Mouse (Mus musculus): ENCODE measurements around the gene Tbc1d30. TPM values are rescaled to one million over a fixed set of nuclear protein-coding genes. Genes with fewer than 3 reads are reported as not detected.

The Tbc1d30 gene
- total RNA-seq, 4 experiments from 2014 or later, result 0.19 to 0.53 (median 0.32) TPM

DNA sequence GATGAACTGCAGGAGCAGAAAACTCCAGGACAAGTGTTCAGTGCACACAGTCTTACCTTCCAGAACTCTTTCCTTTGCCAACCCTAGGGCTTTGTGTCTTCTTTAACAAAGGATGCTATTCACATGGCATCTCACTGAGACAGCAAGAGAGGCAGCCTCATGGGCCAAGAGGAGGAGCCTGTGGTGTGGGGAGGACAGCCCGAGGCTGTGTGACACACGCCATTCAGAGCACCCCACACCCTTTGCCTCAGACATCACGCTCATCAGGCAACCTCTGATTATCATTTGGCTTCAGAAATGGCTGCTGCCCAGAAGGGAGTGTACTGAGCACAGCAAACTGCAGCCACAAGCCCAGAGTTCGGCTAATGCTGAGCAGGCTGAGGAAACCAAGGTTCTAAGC lies 36.9 kb downstream of the Tbc1d30 start:
- DNase-seq (ENCODE audit: low spot score in 2 of 2), result no peak

DNA sequence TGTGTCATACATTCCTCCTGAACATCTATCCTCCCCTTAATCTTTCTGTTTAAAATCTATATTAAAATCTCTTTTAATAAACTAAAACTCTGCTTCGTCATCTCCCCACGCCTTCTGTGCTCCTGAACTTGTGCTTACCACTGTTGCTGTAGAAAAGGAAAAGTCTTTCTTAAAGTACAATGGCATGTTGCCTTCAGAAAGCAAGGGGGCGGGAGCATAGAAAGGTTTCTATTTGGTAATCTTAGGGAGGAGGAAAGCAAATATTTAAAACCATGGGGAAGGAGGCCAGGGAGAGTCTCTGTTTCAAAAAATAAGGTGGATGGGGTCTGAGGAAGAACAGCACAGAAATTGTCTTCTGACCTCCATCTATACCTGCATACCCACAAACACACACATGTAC lies 38.0 kb downstream of the Tbc1d30 start:
- no peak for DNase-seq (ENCODE audit: low spot score in 2 of 2)

DNA sequence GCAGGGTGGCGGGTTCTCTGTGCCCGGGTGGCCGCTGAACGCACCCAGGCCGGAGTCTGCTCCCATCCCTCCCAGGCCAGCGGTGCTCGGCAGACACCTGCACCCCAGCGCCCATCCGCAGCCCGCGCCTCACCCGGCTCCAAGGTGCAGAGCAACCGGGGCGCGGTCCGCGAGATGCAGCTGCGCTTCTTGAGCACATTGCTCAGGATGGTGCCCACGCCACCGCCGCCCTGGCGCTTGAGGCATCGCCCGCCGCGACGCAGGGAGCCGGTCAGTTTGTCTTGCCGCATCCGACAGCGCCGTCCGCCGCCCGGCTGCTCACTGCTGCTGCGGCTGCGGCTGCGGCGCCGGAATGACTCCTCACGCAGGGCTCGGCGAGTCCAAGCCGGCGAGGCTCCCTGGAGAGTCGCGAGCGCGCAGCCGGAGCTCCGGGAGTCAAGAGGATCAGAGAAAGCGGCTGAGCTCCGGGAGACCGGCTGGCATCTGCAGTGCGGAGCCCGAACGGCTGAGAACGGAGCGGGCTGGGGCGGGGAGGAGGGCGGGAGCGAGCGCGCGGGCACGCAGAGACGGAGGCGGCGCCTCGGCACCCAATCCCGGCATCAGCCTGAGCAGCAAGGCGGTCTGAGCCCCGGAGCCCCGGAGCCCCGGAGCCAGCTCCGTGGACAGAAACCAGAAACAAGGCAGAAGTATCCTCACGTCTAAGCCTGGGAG lies 40.4 kb downstream of the Tbc1d30 start:
- DNase-seq (ENCODE audit: low spot score in 2 of 2), result peak in 1 of 2 experiments; percentile 7

DNA sequence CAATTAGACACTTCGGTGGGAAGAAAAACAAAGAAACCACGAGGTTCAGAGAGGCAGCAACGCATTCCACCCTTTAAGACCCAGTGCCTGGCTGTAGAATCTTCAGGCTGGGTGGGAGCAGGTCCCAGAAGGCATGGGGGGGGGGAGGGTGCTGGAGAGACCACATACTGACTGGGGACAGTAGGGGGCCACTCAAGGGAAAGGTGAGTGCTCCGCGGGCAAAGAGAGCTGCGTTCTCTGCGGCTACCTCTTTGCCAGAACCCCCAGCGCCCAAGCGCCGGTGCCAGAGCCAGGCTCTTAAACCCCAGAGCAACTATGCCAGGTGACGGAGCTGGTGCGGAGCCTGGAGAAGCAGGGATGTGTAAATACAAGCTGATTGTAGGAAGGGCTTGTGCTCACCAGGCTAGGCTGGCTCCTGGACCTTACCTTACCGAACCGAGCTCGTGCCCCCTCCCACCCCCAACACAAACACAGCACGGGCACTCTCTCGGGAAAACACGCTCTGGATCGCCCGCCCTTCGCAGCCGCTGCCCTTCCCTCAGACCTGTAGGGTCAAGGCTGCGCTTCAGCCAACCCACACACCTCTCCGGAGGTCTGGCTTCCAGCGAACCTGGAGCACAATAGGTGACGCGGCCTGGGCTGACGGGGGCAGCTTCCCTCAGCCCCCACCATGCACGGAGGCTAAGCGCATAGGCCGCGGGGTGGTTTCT lies 41.1 kb downstream of the Tbc1d30 start:
- DNase-seq (ENCODE audit: low spot score in 2 of 2), result no peak

DNA sequence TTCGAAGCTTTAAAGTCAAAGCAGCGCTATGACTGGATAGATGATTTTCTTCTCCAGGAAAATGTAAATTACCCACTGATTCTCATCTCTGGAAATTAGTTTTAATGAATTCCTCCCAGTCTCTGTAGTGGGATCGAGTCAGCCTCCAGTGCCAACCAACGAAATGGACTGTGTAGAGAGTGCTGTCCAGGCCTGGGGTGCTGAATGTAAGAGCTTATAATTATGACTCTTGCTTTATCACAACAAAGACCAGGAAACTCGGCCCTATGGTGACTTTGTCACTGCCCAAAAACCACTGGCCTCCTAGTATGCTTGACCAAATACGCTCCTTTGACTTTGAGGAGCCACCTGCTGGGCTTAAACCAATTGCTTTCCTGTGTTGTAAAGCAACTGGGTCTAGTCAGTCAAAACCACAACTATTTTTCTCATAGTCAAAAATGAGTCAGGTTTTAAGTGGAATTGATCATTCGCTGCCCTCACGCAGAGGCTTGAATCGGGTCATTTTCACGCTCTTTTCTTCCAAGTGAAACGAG lies 41.9 kb downstream of the Tbc1d30 start:
- DNase-seq (ENCODE audit: low spot score in 2 of 2), result no peak

DNA sequence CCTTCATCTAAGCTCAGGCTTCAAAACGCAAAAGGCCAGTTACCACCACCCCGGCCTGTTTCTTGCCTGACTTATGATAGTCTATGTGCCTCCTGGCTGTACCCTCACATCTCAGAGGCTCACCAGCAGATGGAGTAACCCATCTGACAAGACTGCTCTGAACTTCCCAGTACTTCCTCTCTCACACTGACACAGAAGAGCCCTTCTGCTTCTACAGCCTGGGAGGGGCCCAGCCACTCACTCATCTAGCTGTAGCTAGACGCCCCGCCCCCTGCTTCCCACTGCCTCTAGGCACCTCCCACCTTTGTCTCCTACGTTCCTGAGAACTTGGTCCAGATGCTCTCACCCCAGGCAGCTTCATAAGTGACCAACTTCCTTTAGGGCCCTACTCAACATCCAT lies 45.6 kb downstream of the Tbc1d30 start:
- DNase-seq (ENCODE audit: low spot score in 2 of 2), result no peak

DNA sequence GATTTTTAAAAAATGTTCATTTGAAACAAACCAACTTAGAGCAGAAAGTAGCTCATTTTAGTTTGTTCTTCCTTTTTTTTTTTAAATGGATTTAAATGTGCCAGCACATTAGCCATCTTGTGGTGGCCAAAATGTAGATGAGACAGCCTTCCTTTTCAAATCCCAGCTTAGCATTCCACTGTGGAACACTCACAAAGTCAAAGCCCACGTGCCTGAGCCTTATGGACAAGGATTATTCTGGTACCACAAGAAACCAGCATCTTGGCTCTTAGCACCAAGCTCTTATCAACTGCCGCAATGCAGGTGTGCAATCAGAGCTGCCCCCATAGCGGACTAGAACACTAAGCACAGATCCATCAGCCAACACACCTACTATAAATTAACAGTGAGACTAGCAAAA lies 47.5 kb downstream of the Tbc1d30 start:
- no peak for DNase-seq (ENCODE audit: low spot score in 2 of 2)

DNA sequence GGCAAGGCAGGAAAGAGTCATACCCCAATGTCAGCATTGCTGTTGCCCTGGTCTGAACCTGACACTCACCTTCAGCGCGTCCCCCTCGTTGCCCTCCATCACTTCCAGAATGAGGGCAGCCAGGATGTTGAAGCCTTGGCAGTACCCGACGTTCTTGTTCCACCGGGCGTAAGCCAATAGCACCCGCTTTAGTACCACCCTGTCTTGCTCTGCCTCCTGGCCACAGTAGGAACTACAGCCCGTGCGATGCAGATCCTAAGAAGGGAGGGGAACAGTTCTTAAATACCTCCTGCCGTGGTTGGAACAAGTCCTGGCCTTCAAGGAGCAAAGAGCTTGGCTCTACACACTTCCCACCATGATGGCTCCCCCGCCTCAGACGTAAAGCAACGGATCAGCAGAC lies 49.2 kb downstream of the Tbc1d30 start:
- no peak for DNase-seq (ENCODE audit: low spot score in 2 of 2)

DNA sequence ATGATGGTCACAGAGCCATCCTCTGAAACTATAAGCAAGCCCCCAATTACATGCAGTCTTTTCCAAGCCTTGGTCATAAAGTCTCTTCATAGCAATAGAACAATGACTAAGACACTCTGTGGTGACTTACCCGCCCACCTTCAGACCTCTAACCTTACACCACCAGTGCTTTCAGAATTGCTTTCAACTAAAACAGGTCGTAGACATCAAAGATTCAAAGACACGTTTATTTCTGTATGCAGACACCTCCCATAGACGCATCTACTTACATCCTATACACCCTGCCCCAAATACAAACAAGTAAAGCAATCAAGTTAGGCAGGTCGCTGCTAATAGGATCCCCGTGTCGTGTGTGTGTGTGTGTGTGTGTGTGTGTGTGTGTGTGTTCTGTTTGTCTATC lies 50.4 kb downstream of the Tbc1d30 start:
- DNase-seq (ENCODE audit: low spot score in 2 of 2), result no peak

DNA sequence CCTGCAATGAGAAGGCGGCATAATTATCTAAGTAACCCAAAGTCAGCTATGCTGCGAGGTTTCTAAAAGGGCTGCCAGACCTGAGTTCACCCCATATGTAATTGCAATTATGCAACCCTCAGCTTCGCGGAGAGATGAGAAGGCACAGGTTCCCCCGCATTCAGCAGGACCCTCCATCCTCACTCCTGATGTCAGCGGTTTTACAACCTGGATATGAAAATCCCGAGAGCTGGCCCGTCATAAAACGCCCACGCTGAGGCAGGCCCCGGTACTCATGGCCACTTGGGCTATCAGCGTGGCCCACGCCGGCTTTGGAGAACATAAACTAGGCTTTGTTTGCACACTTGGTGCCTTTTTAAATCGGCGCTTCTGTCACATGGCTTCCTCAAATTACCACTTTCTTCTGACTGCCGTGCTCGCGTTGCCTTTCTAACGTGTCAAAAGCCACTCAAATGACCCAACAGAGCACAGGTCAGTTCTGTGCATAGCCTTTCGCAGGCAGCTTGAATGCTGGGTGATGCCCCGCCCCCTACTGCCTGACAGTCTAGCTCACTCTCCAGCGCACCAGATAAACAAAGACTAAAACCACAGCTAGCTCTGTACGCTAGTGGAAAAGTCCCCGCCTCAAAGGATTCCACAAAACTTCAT lies 53.9 kb downstream of the Tbc1d30 start:
- DNase-seq (ENCODE audit: low spot score in 2 of 2), result no peak

DNA sequence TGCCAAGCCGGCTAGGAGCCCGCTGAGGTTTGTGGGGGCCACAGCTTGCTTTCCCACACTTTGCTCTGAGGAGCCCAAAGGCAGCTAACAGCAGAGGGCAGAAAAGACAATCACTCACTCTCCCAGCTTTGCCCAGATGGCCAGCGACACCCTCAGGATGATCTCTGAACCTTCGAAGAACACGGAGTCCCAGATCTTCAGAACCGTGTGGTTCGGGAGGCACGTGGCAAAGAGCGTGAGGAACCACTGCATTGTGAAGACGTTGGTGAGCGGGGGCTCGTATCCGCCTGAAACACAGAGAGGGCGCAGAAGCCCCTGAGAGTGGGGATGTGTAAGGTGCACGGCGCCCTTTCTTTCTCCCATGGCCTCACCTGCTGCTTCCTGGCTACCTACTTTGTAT lies 56.6 kb downstream of the Tbc1d30 start:
- no peak for DNase-seq (ENCODE audit: low spot score in 2 of 2)

DNA sequence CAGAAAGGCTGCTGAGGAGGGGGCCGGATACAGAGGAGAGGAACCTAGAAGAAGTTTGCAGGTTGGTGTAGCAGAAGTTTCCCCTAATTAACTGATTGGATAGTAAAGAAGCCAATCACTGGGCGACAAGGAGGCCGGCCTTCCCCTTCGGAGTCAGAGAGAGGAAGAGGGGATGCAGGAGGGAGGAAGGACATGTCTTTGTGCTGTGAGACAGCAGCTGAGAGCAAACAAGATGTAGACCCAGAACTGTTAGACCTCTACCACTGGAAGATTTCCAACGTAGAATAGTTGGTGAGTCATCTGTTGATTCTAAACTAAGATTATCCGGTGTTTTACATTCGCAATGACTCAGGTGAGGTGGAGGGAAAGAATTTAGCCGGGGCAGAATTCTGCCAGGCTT lies 57.2 kb downstream of the Tbc1d30 start:
- no peak for DNase-seq (ENCODE audit: low spot score in 2 of 2)

DNA sequence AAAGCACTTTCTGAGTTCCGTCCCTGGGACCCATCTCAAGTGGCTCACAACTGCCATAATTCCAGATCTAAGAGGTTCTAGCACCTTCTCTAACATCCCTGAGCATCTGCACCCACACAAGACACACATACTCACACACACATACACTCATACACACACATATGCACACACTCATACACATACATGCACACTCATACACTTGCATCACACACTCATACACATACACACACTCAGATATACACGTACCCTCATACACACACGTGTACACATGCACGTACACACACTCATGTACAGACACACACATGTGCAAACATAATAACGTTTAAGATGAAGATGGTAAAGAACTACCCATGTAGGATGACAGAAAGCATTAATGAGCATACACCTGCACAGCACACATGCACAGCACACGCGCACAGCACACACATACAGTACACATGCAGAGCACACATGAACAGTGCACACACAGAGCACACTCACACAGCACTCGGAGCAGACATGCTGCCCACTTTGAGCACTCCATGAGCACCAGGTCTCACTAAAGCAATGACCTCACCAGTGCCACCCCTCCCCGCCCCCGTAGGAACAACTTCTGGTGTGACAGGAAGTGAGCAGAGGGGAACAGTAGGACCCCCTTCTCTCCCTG lies 59.7 kb downstream of the Tbc1d30 start:
- no peak for DNase-seq (ENCODE audit: low spot score in 2 of 2)

DNA sequence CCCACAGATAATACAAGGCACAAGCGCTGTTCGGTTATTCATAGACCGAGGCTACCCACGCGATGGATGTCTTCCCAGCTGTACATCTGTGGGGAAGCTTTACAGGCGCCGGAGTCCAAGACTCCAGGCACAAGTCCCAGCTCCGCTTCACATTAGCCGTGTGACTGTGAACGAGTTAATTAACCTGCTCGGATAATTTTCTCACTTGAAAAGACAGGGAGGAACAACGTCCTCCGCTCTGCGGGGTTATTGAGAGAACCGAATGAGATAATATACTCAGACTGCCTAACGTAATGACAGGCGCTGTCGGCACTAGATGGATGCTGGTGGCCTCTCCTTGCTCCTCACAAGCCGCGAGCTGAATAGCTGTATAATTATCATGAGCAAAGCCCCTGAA lies 60.4 kb downstream of the Tbc1d30 start:
- no peak for DNase-seq (ENCODE audit: low spot score in 2 of 2)

DNA sequence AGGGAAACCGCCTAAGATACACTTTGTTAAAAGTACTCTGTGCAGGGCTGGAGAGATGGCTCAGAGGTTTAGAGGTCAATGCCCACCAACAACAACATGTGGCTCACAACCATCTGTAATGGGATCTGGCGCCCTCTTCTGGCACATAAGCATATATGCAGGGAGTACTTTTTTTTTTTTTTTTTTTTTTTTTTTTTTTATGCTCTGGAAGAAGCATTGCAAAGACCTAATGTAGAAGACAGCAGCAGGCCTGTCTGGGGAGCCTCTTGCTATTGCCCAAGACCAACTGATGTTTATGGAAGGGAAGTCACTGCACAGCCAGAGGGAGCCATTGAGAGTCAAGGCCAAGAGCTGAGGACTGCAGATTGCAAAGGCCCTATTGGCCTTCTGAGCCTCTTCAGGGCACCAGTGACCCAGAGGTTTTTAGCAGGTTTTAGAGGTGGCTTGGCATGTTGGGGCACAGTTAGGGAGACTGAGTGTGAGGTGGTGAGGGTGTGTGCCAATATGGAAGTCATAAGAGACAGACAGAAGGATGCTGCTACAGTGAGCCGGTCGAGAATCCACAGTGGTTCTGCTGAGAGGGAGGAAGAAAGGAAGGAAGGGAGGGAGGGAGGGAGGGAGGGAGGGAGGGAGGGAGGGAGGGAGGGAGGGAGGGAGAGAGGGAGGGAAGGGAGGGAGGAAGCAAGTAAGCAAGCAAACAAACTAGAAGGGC lies 61.0 kb downstream of the Tbc1d30 start:
- no peak for DNase-seq (ENCODE audit: low spot score in 2 of 2)

DNA sequence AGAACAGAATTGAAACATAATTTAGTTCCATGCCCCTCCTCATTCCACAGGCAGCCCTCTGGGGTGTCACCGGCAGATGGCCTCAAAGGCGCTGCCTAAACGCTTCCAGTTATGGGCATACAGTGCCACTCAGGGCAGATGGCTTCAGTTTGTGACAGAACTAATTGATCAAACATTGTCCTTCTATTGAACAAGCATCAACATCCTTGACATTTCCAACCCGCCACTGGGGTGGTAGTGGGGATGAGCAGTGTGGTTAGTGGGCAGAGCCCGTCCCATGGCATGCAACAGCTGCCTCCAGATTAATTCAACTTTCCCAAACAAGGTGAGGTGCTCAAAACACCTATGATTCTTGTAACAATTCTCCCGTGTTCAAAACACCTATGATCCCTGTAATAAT lies 68.2 kb downstream of the Tbc1d30 start:
- DNase-seq (ENCODE audit: low spot score in 2 of 2), result no peak

DNA sequence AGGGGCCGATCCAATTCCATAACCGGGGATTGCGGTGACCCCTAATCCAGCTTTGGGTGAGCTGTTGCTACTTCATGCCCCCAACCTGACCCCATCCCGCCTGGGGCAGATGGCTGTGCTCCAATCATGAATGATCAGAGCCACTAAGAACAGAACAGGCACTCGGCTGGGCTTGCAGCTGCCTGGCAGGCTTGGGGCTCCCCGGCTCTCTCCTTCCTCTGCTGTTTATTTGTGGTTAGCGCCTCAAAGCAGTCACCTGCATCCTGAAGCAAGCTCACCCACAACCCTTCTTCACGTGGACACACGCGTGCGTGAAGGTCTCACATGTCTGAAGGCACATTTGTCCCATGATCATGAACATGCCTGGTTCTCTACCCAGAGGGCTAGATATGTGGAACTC lies 68.6 kb downstream of the Tbc1d30 start:
- DNase-seq (ENCODE audit: low spot score in 2 of 2), result no peak

DNA sequence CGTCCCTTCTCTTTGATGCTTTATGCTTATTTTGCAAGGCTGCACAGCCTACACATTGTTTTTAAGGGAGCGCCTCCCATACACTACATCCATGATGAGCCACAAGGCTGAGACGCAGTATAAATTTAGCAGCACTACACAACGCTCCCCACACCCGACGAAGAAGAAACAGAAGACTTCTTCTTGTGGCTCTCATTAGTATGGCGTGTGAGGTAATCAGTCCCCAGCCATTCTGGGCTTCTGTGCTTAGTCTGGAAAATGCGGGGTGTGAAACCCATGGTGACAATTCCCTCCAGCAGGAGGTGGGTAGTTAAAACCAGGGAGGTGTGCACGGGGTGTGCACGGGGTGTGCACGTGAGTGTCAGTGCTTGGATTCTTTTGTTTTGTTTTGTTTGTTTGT lies 70.1 kb downstream of the Tbc1d30 start:
- no peak for DNase-seq (ENCODE audit: low spot score in 2 of 2)

DNA sequence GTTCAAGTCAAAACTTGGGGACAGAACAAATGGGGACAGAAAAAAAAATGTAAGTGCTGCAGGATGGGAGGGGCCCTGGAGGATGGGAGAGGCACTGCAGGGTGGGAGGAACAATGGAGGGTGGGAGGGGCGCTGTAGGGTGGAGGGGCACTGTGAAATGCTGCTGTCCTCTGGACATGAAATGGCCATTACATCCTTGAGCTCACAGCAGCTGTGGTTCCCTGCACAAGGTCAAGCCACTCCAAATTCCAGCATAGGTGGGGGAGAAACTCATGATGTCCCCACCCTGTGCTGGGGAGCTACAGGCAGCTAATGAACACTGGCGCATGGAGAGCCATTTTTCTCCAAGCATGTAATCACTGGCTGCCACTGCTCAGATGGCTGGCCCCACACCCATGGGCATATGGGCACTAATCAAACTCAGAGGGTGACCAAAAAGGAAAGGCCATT lies 74.0 kb downstream of the Tbc1d30 start:
- DNase-seq (ENCODE audit: low spot score in 2 of 2), result no peak

DNA sequence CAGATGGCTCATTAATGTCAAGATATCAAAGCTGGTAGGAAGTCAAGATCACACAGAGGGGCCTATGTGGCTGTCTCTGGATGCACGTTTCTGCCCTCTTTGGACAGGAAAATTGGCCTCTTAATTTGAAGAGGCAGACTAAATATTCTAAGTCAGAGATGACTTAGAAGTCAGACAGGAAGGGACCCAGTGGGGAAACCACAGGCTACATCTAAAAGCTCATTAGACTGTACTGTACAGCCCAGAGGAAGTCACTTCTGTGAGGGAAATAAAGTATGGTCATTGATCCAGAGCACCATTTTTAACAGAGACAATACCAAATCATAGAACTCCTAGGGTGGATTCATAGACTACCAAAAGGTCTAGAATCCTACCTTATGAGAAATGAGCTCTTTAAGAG lies 76.1 kb downstream of the Tbc1d30 start:
- no peak for DNase-seq (ENCODE audit: low spot score in 2 of 2)

DNA sequence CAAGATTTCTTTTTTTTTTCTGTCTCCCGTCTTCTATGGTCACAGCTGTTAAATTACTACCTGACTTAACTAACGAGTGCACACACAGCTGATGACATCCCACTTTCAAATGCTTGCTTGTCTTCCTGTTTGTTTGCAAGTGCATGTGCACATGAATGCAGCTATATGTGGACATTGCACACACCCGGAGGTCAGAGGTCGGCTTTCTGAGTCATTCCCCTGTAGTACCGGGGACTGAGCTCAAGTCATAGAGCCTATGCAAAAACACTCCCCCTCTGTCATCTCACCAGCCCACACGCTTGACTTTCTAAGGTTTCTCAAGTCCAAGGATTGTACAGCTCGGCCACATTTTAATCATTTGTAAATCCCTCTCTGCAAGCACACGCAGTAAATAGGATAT lies 80.1 kb downstream of the Tbc1d30 start:
- DNase-seq (ENCODE audit: low spot score in 2 of 2), result no peak
